Mouse (Mus musculus): ENCODE measurements around the gene Gm48551.

- TF ChIP-seq CTCF (IDR thresholded peaks at IDR 0.05; ENCODE audit: extremely low read depth, insufficient read length, insufficient replicate concordance, low read depth, low read length): no peak
- no peak for TF ChIP-seq POLR2A (IDR thresholded peaks at IDR 0.05; ENCODE audit: low read depth, low read length)
Measured at GRCm38 (mm10) chr10:81433541-81434289, 49.4 kb downstream of the Gm48551 start.

Data from small intestine, adult 2 months (tissue).